Mouse (Mus musculus) testis, postnatal 14 days (tissue): ENCODE data around the gene Dcps.
A peak's percentile ranks its signal among the peaks of the same experiment; 100 is the strongest.

Experiments
- DNase-seq: peaks from one replicate; pipeline ENCODE4 v3.0.0; 2021; ENCODE audit warnings: low spot score

Gene Dcps

DNA sequence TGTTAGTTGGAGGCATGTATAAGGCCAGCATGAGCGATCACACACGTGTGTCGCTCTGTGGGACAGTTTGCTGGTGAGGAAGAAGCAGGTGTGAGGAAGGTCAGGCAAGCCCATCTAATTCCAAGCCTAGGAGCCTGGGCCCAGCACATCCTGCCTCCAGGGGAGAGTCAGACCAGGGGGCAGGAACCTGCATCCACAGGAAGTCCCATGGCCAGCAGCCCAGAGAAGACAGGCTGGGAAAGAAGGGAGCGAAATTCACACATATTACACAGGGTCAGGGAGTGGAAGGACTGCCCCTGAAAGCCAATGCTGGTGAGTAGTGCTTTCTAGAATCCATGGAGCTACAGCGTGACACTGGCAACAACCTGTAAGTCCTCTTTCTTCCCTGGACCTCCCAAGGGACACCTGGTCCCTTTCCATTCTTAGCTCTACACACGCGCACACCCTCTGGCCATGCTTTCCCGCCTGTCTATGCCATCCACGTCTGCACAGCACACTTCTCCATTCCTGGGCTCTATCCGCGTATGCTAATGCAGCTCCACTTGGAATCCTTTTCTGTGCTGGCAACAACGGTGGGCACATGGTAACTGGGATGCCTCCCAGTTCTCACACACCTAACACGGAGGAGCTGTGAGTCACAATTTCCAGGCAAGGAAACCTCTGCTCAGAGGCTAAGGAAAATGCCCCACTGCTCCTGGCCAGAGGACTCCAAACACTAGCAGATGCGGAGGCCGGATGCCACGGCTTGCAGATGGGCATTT is 44.0 kb downstream of the Dcps start:
- no peak for DNase-seq

DNA sequence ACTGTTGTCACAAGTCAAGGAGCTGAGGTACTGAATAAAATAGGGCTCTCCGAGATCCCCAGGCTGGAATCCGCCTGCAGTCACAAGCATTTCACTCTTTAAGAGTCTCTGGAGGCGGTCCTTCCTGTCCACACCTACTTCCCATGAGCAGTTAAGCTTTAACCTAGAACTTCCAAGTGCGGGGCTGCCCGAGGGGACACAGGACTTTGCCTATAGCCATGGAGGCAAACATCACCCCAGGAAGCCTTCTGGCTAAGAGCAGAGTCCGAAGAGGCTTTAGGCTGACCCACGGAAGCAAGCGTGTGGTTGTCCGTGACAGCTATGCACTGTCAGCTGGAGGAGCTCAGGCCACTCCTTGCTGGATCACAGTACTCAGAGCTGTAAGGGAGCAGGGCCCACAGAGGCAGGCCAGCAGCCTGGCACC is 46.9 kb downstream of the Dcps start:
- no peak for DNase-seq

DNA sequence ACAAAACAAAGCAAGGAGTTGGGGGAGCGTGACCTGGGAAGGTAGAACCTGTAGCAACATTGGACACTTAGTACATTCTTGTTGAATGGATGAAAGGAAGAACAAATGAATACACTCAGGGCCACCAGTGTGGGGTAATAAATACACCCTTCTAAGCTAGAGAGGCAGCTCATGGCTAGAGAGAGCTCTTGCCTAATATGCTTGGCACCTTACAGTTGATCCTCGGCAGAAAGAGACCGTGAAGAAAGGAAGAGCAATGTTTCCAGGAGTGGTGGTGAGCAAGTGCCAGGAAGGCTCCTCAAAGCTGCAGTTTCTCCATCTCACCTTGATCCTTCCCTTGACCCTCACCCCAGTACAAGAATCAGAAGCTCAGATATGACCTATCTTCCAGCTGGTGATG is 47.3 kb downstream of the Dcps start:
- no peak for DNase-seq

DNA sequence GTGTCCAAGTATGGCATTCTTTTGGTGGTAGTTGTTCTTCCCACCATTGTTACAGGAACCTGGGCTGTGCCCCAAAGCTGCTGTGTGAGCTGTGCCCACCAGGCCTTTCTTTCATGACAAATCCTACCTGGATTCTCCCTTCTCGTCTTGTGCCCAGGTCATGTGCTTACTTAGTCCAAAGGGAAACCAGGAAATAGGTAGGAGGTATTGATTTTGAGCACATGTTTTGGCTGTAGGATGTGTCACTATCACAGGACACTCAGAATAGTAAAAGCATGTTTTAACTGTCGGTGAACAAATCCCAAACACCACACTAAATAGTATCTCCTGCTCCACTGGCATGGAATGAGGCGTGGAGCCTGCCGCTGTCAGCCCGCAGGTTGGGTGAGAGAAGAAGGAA is 48.3 kb downstream of the Dcps start:
- DNase-seq, result no peak

DNA sequence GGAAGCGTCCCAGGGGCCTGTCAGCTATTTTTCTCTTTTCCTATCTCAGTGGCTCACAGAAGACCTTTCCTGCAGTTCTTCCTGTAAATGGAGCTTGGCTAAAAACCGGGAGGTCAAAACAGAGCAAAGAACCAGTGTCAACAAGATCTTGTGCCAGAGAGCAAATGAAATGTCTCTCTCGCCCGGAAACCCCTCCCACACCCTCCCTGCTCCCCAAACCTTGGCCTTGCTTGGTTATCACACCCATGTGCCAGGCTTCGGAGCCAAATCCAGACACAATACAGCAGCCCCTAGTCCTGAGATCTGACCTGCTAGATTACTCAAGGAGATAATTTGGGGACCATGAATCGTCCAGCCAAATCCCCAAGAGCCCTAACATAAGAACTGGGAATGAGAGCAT is 48.7 kb downstream of the Dcps start:
- DNase-seq, result no peak

DNA sequence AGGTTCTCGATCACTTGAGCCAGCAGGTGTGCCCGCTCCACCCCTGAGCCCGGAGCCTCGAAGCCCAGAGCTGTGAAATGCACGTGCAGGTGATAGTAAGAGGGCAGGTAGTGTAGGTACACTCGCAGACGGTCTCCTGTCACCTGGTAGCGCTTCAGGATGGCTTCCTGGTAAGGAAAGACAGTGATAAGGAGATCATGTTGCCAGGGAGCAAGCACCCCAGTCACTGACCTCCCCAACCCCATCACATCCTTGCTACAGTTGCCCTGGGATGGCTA is 51.2 kb downstream of the Dcps start:
- no peak for DNase-seq

DNA sequence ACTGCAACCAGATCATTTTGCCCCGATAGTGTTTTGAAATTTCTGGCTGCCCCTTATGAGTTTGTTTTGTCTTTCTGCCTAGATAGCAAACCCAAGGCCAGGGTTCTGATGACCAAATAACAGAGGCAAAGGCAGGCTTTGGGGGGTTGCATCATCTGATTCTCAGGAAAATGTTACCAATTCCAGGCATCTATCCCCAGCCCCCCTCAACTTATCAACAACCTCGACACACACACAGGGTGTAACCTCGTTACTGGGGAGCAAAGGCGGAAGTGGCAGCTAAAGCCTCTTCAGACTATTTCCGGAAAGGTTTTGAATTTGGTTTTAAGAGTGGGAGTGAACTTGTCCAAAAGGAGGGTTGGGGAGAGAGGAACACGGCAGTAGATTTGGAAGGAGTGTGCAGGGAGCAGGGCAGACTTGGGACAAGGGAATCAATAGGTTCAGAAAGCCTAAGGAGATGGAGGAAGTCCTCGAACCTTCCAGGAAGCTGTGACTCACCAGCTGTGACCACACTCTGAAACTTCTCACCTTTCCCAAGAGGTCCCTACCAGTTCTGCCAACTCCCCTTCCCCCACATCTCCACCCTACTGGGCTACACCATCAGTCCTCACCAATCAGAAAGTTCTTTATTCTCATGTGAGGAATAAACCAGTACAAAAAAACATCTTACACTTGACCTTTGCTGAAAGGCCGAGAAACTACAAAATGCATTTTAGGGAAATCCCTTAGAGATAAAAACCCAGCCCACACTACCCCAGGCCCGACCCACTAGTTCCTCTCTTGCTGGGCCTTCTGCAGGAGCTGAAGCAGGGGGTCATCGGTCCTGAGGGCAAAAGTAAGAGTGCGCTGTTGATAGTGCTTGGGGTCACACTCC is 51.8 kb downstream of the Dcps start:
- DNase-seq, result no peak

DNA sequence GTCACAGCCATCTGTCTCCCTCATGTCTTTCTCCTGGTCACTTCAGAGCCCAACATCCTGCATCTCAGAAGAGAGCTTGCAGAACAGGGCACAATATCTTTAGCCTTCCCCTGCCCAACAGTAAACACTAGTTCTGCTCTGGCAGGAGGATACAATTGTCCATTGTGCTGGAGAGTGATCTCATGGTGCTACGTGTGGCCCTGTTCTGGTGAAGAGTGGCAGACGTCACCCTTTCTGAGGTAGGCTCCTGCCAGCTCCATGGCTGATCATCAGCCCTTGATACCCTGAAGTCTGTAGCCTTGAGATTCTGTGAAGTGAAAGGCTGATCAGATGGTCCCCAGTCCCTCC is 52.4 kb downstream of the Dcps start:
- DNase-seq, result no peak

DNA sequence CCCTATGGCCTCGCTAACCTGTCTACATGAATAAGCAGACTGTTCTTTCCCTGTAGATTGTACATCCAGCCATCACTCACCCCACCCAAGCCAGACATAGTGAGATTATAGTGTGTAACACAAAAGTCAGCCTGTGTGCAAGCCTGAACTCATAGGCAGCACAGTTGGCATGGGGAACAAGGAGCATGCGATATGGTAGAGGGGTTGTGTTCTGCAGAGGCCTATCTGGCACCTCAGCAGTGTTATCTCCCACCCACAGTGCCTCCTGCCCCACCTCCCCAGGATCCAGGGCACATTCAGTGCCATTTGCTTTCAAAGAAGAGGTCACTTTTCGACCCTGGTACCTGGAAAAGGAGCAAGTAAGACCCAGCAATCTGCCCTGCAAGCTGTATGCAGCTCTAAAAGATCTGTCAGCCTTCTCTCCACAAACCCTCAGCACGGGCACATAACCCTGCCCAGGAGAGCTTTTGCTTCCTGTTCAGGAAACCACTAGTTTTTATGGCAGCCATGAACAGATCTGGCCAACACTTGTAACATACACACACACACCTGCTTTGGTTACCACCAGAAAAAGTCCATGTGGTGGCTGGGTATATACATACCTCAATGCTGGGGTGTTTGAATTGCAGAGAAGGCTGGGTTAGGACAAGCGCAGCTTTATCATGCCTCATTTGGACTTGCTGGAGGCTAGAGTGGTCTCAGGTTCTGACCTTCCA is 53.2 kb downstream of the Dcps start:
- DNase-seq, result no peak

DNA sequence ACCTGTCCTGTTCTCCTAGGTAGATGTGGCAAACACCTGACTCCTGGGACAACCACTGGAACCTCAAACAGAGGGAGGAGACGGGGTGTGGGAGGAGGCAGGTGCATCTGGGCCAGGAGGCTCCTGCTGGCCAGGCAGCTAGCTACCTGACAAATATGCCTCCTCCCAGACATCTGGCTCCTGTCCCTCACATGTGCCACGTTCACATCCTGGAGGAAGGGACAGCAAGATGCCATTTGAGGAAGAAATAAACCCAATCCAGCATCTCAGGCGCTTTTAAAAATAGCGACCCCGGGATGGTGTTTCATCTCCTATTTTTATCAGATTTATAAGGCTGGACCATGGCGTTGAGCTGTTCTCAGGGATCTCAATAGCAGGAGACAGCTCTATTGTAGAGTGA is 56.7 kb downstream of the Dcps start, which contains the start of gene St3gal4:
Gene St3gal4, minus strand, starts transcription at position 101 of the 400 bp plus-strand sequence.
- DNase-seq, result no peak

DNA sequence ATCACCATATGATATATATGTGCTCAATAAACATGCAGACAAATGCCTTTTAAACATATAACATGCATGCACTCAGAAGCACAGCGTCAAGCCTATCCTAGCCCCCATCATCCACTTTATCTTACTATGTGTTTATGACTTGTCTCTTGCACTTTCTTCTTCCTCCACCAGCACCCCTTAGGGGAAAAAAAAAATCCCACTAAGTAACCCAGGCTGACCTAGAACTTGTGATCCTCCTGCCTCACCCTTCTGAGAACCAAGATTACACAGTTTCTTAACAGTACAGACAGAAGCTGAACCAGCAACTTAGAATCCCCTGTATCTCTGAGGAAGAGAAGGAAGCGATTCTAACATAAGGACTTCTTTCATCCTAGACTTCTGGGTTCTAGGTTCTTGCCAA is 57.3 kb downstream of the Dcps start:
- DNase-seq, result no peak

DNA sequence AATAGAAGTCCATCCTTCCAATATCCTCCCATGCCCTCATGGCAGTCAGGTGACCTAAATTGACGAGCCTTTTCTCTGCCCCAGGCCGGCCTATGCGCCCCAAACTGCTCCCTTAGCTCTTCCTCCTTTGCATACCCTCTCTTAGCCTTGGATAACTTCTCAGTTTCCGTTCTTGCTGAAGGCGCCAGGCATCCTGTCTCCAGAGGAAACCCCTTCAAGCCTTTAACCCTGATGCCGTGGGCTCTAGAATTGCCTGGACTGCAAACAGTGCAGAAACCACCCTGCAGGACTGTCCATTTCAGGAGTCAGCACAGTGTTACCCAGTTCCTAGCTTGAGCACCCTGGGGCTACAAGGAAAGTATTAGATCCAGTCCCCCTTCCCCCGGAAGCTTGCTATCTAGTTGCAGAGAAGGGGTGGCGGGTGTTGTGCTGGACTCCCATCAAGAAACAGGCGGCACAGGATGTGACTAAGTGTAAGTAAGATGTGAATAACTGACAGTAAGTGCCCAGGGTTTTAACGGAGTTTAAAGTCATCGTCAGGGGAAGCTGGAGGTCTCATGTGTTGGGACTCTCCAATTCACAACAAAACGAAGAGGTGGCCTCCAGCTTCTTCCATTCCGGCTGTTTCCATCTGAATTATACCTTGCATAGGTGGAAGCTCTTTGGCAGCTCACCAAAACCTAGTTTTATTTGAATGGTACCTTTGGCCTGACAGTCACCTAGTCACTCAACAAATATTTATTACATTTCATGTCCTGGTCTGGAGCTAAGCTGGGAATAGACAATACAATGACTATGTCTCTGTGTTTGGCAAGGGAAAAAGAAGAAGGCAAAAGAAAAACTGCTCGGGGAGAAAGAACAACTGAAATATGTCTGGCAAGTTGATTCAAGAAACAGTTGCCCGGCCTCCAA is 58.2 kb downstream of the Dcps start:
- no peak for DNase-seq

DNA sequence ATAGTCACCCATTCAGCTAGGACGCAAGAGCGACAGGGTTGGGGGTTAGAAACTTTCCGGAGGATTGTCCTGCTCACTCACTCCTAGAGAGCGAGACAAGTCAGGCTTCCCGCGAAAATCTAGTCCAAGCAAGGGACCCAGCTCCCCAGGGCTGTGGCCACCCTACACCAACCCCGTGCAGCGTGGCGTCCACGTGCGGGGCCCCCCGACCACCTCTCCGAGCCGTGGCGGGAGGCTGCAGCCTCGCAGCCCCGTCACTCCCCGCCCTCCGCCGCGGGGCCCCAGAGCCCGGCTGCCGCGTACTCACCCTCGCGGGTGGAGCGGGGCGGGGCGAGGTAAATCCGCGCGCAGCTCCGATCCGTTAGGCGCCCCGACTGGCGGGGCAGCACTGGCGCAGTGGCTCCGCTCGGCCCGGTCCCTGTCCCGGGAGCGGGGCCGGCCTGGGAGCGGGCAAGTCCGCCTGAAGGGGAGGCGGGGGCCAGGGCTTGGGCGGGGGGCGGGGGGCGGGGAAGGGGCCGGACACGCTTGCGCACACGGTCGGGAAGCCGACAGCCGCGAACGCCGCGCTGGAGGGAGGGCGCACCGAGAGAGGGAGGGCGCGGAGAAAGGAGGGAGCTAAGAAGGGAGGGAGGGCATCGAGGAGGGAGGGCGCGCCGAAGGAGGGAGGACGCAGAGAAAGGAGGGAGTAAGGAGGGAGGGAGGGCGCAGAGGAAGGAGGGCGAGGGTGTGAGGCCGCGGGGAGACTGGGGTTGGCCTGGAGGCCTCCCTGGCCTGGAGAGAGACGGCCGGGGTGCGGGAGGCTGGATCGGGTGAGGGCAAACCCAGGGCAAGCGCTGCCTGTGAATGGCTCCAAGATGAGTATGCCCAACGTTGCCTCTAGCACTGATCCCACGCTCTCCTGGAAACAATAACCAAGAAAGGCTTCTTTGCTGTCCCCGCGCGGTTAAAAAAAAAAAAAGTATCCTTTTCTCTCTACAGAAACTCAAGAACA is 59.2 kb downstream of the Dcps start:
- DNase-seq, result peak; percentile 77

DNA sequence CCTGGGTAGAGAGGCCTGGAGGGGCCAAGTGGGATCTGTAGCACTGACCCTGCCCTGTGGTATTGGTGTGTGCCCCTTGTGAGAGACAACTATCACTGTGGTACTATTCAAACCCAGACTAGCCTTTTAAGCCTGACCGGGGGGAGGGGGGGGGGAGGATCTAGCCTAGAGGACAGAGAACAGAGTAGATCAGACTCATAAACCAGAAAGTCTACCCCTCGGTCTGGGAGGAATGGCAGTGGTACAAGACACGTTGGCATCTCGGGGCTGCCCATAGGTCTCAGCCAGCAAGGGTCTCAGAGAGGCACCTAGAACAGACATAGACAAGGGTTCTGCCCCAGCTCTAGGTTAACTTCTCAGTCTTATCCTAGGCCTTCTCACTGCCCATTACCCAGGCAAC is 60.1 kb downstream of the Dcps start:
- no peak for DNase-seq

DNA sequence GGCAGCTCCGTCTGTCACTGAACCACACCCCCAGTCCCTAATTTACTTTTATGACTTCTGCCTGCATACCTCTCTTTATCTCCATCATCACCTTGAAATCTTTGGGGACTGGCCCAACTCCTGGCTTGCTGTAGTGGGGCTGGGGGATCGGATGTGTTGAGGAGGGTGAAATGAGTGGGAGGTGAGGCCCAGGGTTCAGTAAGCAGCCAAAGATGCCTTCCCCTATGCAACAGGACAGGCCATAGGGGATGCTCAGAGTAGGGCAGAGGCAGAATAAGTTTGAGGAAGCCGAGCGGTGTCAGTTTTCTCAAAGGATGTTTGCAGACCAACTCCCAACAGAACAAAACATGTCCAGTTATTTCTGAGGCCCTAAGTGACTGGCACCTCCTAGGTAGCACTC is 60.6 kb downstream of the Dcps start:
- DNase-seq, result no peak

DNA sequence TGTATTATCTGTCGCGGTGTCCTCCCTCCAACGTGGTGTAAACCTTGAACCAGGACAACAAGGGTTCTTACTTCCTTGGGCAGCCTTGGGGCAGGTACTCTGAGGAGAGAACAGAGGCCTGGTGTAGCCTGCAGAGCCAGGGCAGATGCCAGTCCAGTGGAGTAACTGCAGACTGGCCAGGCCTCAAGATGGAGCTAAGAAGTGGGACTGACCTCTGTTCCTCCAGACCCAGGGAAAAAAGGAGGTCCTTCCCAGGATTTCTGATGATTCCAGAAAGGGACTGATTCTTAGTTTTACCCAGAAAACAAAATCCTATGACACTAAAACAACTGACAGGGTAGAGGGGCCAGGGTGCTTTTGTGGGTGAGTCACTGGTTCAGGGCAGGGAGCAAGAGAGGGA is 61.6 kb downstream of the Dcps start:
- DNase-seq, result no peak

DNA sequence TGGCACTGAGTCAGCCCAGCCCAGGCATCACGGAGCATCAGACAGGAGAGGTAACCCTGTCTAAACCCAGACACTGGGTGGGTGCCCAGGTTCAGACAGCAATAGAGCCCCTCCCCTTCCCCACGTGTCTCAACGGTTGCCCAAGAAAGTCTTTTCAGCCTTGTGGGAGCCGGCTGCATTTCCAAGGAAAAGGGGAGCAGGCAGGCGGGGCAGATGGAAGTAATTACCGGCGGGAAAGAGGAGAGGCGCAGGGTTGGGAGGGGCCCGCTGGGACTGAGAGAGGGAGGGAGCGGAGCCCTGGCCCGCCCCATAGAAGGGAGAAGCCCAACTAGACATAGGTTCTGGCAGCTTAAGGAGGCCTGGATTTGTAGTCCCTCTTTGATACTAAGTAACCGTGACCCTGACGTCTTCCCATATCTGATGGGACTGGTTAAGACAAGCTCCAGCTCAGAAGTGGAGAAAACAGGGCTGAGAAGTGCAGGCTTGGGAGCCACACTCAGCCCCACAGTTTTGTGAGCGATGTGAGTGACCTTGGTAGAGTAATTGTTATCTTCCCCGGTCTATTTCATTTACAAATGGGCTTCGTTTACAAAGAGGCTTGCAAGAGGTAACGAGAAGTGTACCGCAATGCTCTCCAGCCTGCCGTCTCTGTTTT is 63.8 kb downstream of the Dcps start:
- peak; percentile 85 for DNase-seq

DNA sequence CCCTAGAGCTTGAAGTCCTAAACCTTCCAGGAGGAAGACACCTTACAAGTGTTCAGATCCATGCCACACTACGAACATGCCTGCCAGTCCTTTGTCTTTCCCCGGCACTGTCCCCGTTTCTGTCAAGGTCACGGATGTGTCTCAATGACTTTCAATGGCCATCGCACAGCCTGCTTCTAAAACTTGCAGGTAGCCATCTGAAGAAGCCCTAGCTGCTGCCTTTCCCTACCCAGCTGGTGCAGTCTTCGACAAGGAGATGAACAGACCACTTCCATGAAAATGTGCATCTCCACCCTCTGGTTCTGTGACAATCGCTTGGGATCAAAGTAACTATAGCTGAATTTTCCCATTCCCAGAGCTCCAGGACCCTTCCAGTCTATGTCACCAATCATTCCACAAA is 64.4 kb downstream of the Dcps start:
- no peak for DNase-seq

DNA sequence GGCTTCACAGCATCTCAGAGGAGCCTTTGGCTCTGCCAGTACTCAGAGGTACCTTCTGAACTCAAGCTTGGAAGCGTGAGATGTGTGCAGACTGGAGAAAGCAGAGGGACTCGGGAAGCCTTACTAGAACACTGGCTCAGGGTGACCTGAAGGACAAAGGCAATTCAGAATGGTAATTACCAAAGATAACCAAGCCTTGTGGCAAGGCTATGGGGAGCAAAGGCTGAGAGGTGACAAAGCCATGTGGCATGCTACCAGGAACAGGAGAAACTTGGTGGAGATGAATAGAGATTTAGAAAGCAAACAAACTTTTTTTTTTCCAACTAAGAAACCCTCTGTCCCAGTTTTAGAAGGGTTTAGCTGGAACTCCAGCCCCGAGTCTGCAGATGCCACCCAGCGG is 65.3 kb downstream of the Dcps start:
- DNase-seq, result no peak

DNA sequence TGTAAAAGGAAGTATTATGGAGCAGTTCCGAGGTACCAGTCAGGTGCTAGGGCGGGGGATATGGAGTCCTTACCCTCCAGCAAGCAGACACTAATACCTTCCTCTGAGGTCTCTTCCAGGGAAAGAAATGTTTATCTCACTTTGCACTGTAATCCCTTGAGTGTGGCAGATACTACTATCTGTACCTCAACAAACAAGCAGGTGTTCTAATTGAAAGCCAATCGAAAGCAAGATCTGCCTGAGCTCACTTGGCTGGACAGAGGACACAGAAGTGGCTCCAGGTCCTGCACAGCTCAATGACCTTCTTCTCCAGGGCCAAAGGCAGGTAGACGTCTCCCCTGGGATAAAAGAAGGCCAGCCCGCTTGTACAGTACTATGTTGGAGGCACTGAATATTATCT is 65.8 kb downstream of the Dcps start:
- no peak for DNase-seq
